Mouse (Mus musculus) intestine, embryonic 14.5 days (tissue): ENCODE measurements around the gene Armc12. TPM values are rescaled to one million over a fixed set of nuclear protein-coding genes. Genes with fewer than 3 reads are reported as not detected.
A peak's percentile ranks its signal among the peaks of the same experiment; 100 is the strongest.

ENCODE experiments used
- ATAC-seq: fragments of 200-750 bp; cut with Nextera tagmentation; replicated peaks from 2 replicates; pipeline ENCODE4 v1.8.0; 2017; ENCODE audit warnings: low read depth, moderate number of reproducible peaks, moderate TSS enrichment, moderate library complexity; ENCODE audit not compliant: low FRiP score, low TSS enrichment
- DNase-seq: peaks from one replicate; pipeline ENCODE4 v3.0.0-alpha.2; 2018; ENCODE audit warnings: low spot score
- H3K27ac ChIP-seq: fragments of 300-500 bp; sonication (generic); 2 replicates; pipeline ENCODE4 v1.5.1; 2014; ENCODE audit warnings: low read depth, mild to moderate bottlenecking, control low read depth
- H3K27me3 ChIP-seq: fragments of 300-500 bp; sonication (generic); replicated peaks from 2 replicates; pipeline ENCODE4 v1.6.1; 2014; ENCODE audit warnings: low read length, control low read depth; ENCODE audit not compliant: control insufficient read depth, insufficient read depth
- H3K36me3 ChIP-seq: fragments of 300-500 bp; sonication (generic); 2 replicates; pipeline ENCODE4 v1.6.1; 2014; ENCODE audit warnings: low read length, control low read depth; ENCODE audit not compliant: control insufficient read depth, insufficient read depth
- H3K4me1 ChIP-seq: fragments of 300-500 bp; sonication (generic); replicated peaks from 2 replicates; pipeline ENCODE4 v1.6.1; 2014; ENCODE audit warnings: low read length, control low read depth, mixed read lengths; ENCODE audit not compliant: control insufficient read depth, insufficient read depth
- H3K4me2 ChIP-seq: fragments of 300-500 bp; sonication (generic); 2 replicates; pipeline ENCODE4 v1.6.1; 2014; ENCODE audit warnings: low read length
- H3K4me3 ChIP-seq: fragments of 300-500 bp; sonication (generic); 2 replicates; pipeline ENCODE4 v1.5.1; 2014; ENCODE audit warnings: low read depth, low read length, control low read depth, mixed read lengths
- H3K9ac ChIP-seq: fragments of 300-500 bp; sonication (generic); 2 replicates; pipeline ENCODE4 v1.6.1; 2014; ENCODE audit warnings: mild to moderate bottlenecking, low read length
- H3K9me3 ChIP-seq: fragments of 300-500 bp; sonication (generic); 2 replicates; pipeline ENCODE4 v1.6.1; 2016; ENCODE audit warnings: low read length, control low read depth; ENCODE audit not compliant: control insufficient read depth
- WGBS: fragments of 180-500 bp; shearing (Covaris S2); extraction: QIAGEN DNeasy Blood & Tissue Kit; methylation state at CpG from one replicate; pipeline ENCODE4 v1.1.7; 2014; 5-methylcytosine and 5-hydroxymethylcytosine counted together
- polyA plus RNA-seq: library from polyadenylated mRNA; unstranded; fragments of >200 nt; fragmentation: Nextera tagmentation; extraction: Ambion mirVana; gene quantifications from 2 replicates; pipeline ENCODE4 v1.2.1, GENCODE M21; 2014

The Armc12 gene
- polyA plus RNA-seq, 1 experiment from 2014 or later: not detected

DNA sequence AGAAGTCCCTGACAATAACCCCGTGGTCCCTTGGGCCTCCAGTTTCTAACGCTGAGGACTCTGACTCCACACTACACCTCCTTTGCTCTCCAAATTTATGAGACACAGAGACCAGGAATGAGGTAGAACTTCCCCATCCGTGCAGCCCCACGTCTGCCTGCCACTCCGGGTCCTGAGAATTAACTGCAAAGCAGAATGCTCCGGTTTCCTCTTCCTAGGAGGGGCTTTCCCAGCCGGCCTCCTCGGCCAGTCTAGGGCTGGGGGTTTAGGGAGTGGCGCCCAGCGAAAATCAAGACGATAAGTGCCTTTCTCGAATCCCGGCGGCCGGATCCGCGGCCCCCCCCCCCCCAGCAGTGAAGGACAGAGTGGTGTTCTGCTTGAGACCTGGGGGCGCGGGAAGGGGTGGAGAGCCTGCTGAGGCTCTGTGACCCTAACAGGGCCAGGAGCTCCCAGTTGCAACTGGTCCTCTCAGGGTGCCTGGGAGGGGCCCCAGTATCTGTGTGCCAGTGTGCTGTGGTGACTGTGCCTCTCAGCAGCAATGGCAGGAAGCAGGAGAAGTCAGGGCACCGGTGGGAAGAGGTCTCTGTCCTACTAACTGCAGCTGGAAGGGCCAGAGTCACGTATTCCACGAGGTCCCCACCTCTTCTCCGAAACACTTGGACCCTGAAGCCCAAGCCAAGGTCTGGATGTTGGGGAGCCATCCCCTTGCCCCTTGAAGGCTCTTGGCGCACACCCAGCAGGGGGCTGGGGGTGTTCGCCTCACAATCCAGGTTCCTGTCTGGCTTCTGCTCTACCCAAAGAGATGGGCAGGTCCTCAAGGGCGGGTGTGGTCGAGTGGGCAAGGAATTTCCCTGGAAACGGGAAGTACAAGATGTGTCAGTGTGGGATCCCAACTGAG is 19.9 kb upstream of the Armc12 start:
- Histone ChIP-seq H3K9ac (peak overlapping the region; percentile 27), H3K4me2 (peak overlapping the region; percentile 45), H3K36me3 (no peaks in the 10 kb centered on the region), H3K27me3 (no peaks in the 10 kb centered on the region), H3K4me1 (peaks cover 34% of the 10 kb centered on the region), H3K27ac (peak overlapping the region; percentile 33; the same call in 1 of the 2 replicates), H3K4me3 (peak overlapping the region; percentile 15), H3K9me3 (no peaks in the 10 kb centered on the region)
- ATAC-seq (no peak), DNase-seq (no peak)
- WGBS: 6% methylated on average over 28 of the region's 28 CpGs

DNA sequence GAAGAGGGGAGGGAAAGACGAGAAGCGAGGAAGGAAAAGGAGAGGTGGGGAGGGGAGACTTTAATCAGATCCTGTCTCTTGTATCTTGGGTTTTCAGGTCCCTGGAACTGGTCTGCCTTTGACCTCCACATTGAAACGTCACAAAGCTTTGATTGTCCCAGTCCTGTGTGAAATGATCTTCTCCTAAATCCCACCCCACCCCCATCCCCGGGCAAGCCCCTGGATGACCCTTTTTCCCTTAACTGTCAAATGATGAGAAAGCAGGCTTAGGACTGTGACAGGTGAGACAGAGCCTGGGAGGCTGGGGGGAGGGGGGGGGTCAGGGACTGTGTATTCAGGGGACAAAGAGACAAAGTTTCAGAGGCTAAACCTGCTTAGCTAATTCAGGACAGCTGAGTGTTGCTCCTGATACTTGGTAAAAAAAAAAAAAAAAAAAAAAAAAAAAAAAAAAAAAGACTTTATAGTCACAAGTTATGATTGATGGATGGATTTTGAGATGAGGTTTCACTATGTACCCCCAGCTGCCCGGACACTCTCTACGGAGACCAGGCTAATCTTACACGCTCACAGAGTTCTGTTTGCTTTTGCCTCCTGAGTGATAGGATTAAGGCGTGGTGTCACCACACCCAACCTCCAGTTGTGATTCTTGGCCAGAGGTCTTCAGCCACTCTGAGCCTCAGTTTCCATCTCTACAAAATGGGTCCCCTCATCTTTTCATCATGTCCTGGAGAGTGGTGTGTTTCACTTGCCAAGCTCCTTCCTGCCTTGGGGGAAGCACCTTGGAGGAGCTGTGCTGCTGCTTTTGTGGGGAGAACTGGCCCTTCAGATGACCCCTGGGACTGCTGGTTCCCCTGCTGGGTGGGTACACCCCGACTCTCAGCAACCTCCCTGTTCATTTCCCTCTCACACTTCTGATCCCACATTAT is 18.7 kb upstream of the Armc12 start:
- 36% methylated on average over 9 of the region's 9 CpGs for WGBS
- no peaks in the 10 kb centered on the region for H3K9me3 ChIP-seq
- H3K4me3 ChIP-seq: no peak overlapping the region
- ATAC-seq (no peak), DNase-seq (no peak)
- no peaks in the 10 kb centered on the region for H3K36me3 ChIP-seq
- H3K4me1 ChIP-seq: peaks cover 41% of the 10 kb centered on the region
- H3K27me3 ChIP-seq: no peaks in the 10 kb centered on the region
- H3K4me2 ChIP-seq: no peak overlapping the region
- no peak overlapping the region for H3K9ac ChIP-seq
- no peak overlapping the region for H3K27ac ChIP-seq

DNA sequence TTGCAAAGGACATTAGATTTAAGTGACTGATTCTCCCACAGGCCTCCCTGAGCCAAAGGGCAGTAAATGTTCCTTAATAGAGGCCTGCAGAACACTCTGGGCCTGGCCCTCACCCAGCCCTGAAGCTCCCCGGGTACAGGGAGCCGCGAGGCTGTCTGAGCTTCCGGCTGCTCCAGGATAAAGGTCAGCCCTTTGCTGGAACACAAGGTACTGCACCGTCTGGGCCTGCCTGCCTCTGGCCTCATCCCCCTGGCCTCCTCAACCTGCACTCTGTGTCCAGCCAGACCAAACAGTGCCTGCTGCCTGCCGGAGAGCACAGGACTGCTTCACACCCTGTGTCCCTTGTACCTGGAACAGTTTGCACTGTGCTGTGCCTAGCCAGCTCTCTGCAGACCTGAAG is 17.9 kb upstream of the Armc12 start:
- Histone ChIP-seq H3K9me3 (no peaks in the 10 kb centered on the region), H3K4me3 (no peak overlapping the region), H3K36me3 (no peaks in the 10 kb centered on the region), H3K9ac (no peak overlapping the region), H3K4me1 (peaks cover 37% of the 10 kb centered on the region), H3K4me2 (no peak overlapping the region), H3K27ac (no peak overlapping the region), H3K27me3 (no peaks in the 10 kb centered on the region)
- ATAC-seq (no peak), DNase-seq (no peak)
- 34% methylated on average over 6 of the region's 6 CpGs for WGBS

DNA sequence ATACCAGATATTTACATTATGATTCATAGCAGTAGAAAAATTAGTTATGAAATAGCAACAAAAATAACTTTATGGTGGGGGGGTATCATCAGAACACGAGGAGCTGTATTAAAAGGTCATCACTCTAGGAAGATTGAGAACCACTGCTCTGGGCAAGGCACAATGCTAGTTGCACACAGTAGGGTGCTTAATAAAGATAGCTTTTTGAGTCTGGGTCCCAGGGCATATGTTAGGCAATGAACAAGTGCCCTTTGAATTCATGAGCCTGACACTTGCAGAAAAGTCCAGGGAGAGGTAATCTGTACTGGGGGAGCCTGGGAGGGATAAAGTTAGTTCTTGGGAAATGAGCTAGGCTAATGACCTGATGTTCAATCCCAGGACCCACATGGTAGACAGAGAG is 17.3 kb upstream of the Armc12 start:
- Histone ChIP-seq H3K9ac (no peak overlapping the region), H3K9me3 (no peaks in the 10 kb centered on the region), H3K4me3 (no peak overlapping the region), H3K4me2 (no peak overlapping the region), H3K27ac (no peak overlapping the region), H3K4me1 (peaks cover 36% of the 10 kb centered on the region), H3K27me3 (no peaks in the 10 kb centered on the region), H3K36me3 (no peaks in the 10 kb centered on the region)
- DNase-seq: no peak
- 59% methylated on average over 1 of the region's 1 CpGs for WGBS
- no peak for ATAC-seq

DNA sequence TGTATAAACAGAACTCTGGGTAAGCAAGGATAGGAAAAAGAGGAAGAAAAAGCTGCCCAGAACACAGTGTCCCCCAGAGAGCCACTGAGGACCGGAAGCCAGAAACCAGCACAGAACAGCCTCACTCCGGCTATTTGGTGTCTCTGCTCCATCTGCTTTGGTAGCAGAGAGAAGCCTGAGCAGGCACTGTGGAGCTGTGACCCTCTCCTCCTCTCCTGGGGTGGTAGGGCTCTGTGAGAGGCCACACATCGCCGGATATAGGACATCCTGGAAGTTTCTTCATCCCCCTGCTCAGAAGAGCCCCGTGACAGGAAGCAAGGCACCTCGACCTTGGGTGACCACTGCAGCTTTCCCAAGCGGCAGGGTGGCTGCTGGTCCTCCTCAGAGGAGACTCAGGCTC is 16.8 kb upstream of the Armc12 start:
- DNase-seq (no peak), ATAC-seq (no peak)
- H3K27ac ChIP-seq: no peak overlapping the region
- no peaks in the 10 kb centered on the region for H3K9me3 ChIP-seq
- H3K9ac ChIP-seq: no peak overlapping the region
- no peak overlapping the region for H3K4me3 ChIP-seq
- no peaks in the 10 kb centered on the region for H3K36me3 ChIP-seq
- WGBS: 65% methylated on average over 7 of the region's 7 CpGs
- H3K27me3 ChIP-seq: no peaks in the 10 kb centered on the region
- peaks cover 41% of the 10 kb centered on the region for H3K4me1 ChIP-seq
- no peak overlapping the region for H3K4me2 ChIP-seq

DNA sequence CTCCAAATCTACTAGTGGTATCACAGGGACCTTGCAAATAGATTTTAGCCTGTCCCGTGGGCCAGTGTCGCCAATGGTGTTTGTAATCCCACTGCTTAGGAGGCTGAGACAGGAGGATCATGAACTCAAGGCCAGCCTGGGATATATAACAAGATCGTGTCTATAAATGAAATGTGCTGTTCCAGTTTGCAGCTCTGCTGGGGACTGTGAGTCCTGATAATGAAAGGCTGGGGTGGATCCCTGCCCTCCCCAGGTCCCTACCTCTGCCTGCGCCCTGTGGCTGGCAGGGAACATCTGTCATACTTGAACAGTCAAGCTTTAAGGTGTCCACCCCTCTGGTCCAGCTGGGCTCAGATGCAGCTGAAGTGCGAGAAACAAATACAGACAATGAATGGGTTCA is 16.1 kb upstream of the Armc12 start:
- Histone ChIP-seq H3K9me3 (no peaks in the 10 kb centered on the region), H3K4me1 (peaks cover 41% of the 10 kb centered on the region), H3K27me3 (no peaks in the 10 kb centered on the region), H3K36me3 (no peaks in the 10 kb centered on the region), H3K27ac (no peak overlapping the region), H3K9ac (no peak overlapping the region), H3K4me3 (no peak overlapping the region), H3K4me2 (no peak overlapping the region)
- whole genome bisulfite sequencing: 58% methylated on average over 5 of the region's 5 CpGs
- DNase-seq: no peak
- ATAC-seq: no peak

DNA sequence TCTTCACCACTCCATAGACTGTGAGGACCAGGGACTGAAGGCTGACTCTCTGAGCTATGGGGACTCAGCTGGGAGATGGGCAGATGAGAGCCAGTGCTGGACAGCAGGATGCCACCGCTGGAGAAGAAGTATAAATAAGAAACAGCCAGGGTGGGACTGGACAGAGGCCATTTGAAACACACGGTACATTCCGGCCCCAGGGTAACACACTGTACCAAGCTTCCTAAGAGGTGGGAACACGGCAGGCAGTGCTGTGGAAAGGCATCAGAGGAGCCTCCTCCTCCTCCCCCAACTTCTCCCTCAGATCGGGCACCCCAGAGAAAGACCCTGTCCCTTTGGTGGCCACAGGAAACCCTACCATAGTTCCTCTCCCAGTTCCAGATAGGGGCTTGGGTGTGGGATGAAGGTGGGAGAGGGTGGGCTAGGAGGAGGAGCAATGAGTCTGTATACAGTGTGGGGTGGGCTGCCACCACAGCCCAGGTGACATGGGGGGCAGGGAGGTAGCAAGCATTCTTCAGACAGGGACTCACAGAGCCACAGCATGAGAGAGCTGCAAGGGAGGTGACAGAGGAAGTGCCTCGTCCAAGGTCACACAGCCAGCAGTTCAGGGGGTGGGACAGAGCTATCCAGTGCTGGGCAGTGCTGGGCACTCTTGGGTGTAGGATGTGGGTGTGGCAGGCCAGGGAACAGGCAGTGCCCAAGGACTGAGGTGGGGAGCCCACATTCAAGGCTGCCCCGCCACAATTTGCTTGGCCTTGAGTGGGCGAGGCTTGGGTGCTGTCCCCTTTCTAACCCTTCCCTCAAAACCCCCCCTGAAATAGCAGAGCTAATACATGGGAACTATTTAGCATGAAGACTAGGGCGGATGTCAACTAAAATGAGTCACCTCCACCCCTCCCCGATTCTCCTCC is 14.9 kb upstream of the Armc12 start:
- Histone ChIP-seq H3K4me2 (no peak overlapping the region), H3K4me1 (peaks cover 37% of the 10 kb centered on the region), H3K9me3 (no peaks in the 10 kb centered on the region), H3K9ac (no peak overlapping the region), H3K36me3 (no peaks in the 10 kb centered on the region), H3K27me3 (0 out of 2 replicates have a peak, but pooled peaks cover under 1% of the 10 kb centered on the region), H3K4me3 (no peak overlapping the region), H3K27ac (no peak overlapping the region)
- 62% methylated on average over 10 of the region's 10 CpGs for WGBS
- no peak for ATAC-seq
- DNase-seq: no peak

DNA sequence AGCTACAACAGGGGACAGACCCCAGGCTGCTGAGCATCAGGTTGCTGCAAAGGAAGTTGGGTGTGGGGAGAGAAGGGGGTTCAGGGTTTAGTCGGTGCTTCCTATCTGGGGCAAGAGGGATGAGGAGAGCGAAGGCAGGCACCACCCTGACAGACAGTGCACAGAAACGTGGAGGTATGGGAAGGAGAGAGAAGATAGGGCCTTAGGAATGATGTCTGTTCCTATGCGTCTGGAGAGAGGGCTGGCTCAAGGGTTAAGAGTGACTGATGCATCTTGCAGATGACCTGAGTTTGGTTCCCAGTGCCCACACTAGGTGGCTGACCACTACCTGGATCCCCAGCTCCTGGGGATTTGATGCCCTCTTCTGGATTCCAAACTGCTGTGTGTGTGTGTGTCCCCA is 13.7 kb upstream of the Armc12 start:
- H3K36me3 ChIP-seq: no peaks in the 10 kb centered on the region
- H3K4me1 ChIP-seq: peaks cover 30% of the 10 kb centered on the region
- peak overlapping the region; percentile 73; the same call in 1 of the 2 replicates for H3K4me2 ChIP-seq
- DNase-seq: no peak
- H3K9me3 ChIP-seq: no peaks in the 10 kb centered on the region
- WGBS: 55% methylated on average over 4 of the region's 4 CpGs
- H3K4me3 ChIP-seq: no peak overlapping the region
- peak overlapping the region; percentile 47 for H3K27ac ChIP-seq
- H3K9ac ChIP-seq: no peak overlapping the region
- 0 out of 2 replicates have a peak, but pooled peaks cover 4% of the 10 kb centered on the region for H3K27me3 ChIP-seq
- no peak for ATAC-seq
